14 mouse cellular contexts compared by ENCODE assay signal in genomic region chr5:144383936-144384335, GRCm38 (mm10). TPM values are rescaled to one million over a fixed set of nuclear protein-coding genes. Genes with fewer than 3 reads are reported as not detected.
A peak's percentile ranks its signal among the peaks of the same experiment; 100 is the strongest.
DNase-seq lines count a peak whose midpoint lies in the region; TF ChIP-seq lines count a peak whose summit lies in the region.
"Had no signal": no experiment of that assay in that cellular context is flagged by ENCODE, and none has a peak within 500 bp of the region (broad histone marks: within the 10 kb centered on the region; RNA-seq: fewer than 3 reads in every experiment).

No protein-coding gene starts in this region.

- no peak overlapping the region for H3K4me3 ChIP-seq in layer of hippocampus, adult 2 months
- H3K4me3 ChIP-seq: embryonic facial prominence, embryonic 13.5 days; lung, embryonic 15.5 days had no signal

- peak; percentile 67 for TF ChIP-seq CTCF in layer of hippocampus, adult 2 months (conservative IDR thresholded peaks at IDR 0.05)

- no peak for DNase-seq in layer of hippocampus, adult 2 months (ENCODE audit: low spot score in 2 of 2)
- DNase-seq in layer of hippocampus, postnatal 25 days (ENCODE audit: extremely low spot score in 1 of 2, low spot score in 1 of 2): no peak
- DNase-seq in thymus, postnatal 25 days: peak; percentile 5
- no peak for DNase-seq in thymus, postnatal 10 days (ENCODE audit: low spot score in 2 of 2)
- peak; percentile 2 for DNase-seq in c-Kit-negative CD71-positive TER-119-positive erythroid progenitor cells, embryonic 14.5 days (ENCODE audit: low read depth, low spot score)
- DNase-seq in thymus, postnatal 4 days: peak; percentile 31
- no peak for DNase-seq in kidney, postnatal 14 days
- DNase-seq in layer of hippocampus, adult 9-10 months (ENCODE audit: low spot score): no peak
- DNase-seq: cerebellum, postnatal 14 days; kidney, postnatal 36 days; right cerebral cortex, postnatal 4 days had no signal

- no peak overlapping the region for H3K27ac ChIP-seq in layer of hippocampus, adult 2 months
- H3K27ac ChIP-seq: embryonic facial prominence, embryonic 13.5 days; hindbrain, embryonic 14.5 days; lung, embryonic 15.5 days had no signal

RNA-seq across cellular contexts. Expression of gene Baiap2l1, which starts 26.0 kb away (rescaled TPM):
- under 1 TPM; 0.46 to 0.49 TPM for total RNA-seq in layer of hippocampus, adult 2 months (2021)
- total RNA-seq in layer of hippocampus, postnatal 25 days (2021): under 1 TPM; 0.42 to 0.49 TPM

Comparison
In these comparisons a context has a peak if more than half of its experiments do, and no peak if none do; other contexts are left out.
1. DNase-seq: peak in thymus, postnatal 25 days (single experiment), c-Kit-negative CD71-positive TER-119-positive erythroid progenitor cells, embryonic 14.5 days (single experiment) and thymus, postnatal 4 days (single experiment); none in layer of hippocampus, adult 2 months (0 of 2), layer of hippocampus, postnatal 25 days (0 of 2), thymus, postnatal 10 days (0 of 2), kidney, postnatal 14 days (single experiment) and layer of hippocampus, adult 9-10 months (single experiment).